Mouse (Mus musculus): ENCODE measurements around the gene Hspa5.

- TF ChIP-seq CTCF (IDR thresholded peaks at IDR 0.05; ENCODE audit: low read depth) = no peak
- TF ChIP-seq EP300 (IDR thresholded peaks at IDR 0.05; ENCODE audit: low read depth) = no peak
Observed at GRCm38 (mm10) chr2:34812706-34813105, 40.9 kb downstream of the Hspa5 start.
